Mouse (Mus musculus): ENCODE measurements around the gene Scfd2.

- no peak for TF ChIP-seq CTCF (IDR thresholded peaks at IDR 0.05; ENCODE audit: low read depth)
- TF ChIP-seq EP300 (optimal IDR thresholded peaks at IDR 0.05) = no peak
Observed at GRCm38 (mm10) chr5:74388101-74388500, 143.5 kb downstream of the Scfd2 start.

All from stomach, postnatal 0 days (tissue).